Mouse (Mus musculus) gastrocnemius, adult 2 months (tissue): ENCODE measurements around the gene C2cd4b. TPM values are rescaled to one million over a fixed set of nuclear protein-coding genes. Genes with fewer than 3 reads are reported as not detected.

Source experiments
- DNase-seq: peaks from one replicate; pipeline ENCODE4 v3.0.0; 2022
- H3K27ac ChIP-seq: fragments of 200-600 bp; 2 replicates; pipeline ENCODE4 v1.8.1; 2022; ENCODE audit warnings: mild to moderate bottlenecking
- H3K4me3 ChIP-seq: fragments of 200-600 bp; 2 replicates; pipeline ENCODE4 v1.8.1; 2022; ENCODE audit warnings: mild to moderate bottlenecking, moderate library complexity
- CTCF ChIP-seq: fragments of 200-600 bp; IDR thresholded peaks from 2 replicates; pipeline ENCODE4 v1.8.1; 2022; ENCODE audit warnings: antibody characterized with exemption, mild to moderate bottlenecking, moderate library complexity
- intact Hi-C: fragments of 180-260 bp; cut with DNase I; formaldehyde crosslinking; loops from one replicate; pipeline ENCODE4 v1.15.1; 2025
- total RNA-seq, 2 experiments: library from RNA; stranded (reverse); gene quantifications; 2 replicates each; pipeline ENCODE4 v1.2.3; 2021

The C2cd4b gene
- total RNA-seq, 2 experiments from 2014 or later, result not detected

- Histone ChIP-seq H3K4me3 (no peak overlapping the region), H3K27ac (no peak overlapping the region)
- no peak for TF ChIP-seq CTCF
- intact Hi-C loops, result no loop called here
- no peak for DNase-seq
Measured at GRCm38 (mm10) chr9:67754713-67755112, 4.5 kb upstream of the C2cd4b start.

- peak; percentile 58 for DNase-seq
- intact Hi-C loops, result loop anchor here (2.0 kb wide), 3 partner anchors 44 to 214 kb away; no protein-coding TSS in a partner anchor
- TF ChIP-seq CTCF, result peak; percentile 91
- Histone ChIP-seq H3K4me3 (peak overlapping the region; percentile 79), H3K27ac (no peak overlapping the region)
Measured at GRCm38 (mm10) chr9:67758686-67759085, 551 bp upstream of the C2cd4b start.

- DNase-seq, result peak; percentile 65
- H3K4me3 ChIP-seq, result peak overlapping the region; percentile 79
- intact Hi-C loops, result loop anchor here (2.0 kb wide), 3 partner anchors 43 to 213 kb away; no protein-coding TSS in a partner anchor
- peak overlapping the region; percentile 57; the same call in 1 of the 2 replicates for H3K27ac ChIP-seq
Measured at GRCm38 (mm10) chr9:67759956-67760764, 923 bp downstream of the C2cd4b start.

- TF ChIP-seq CTCF, result no peak
- no peak overlapping the region for H3K4me3 ChIP-seq
Measured at GRCm38 (mm10) chr9:67760991-67761390, 1.8 kb downstream of the C2cd4b start.

GRCm38 (mm10) chr9:67763326-67763725, 4.1 kb downstream of the C2cd4b start:
- Histone ChIP-seq H3K27ac (no peak overlapping the region), H3K4me3 (no peak overlapping the region)
- intact Hi-C loops, result no loop called here
- DNase-seq, result no peak
- no peak for TF ChIP-seq CTCF

More at GRCm38 (mm10) chr9:67760991-67761390, 1.8 kb downstream of the C2cd4b start:
- no peak overlapping the region for H3K27ac ChIP-seq
- no peak for DNase-seq
- intact Hi-C loops, result no loop called here

GRCm38 (mm10) chr9:67766405-67766804, 7.2 kb downstream of the C2cd4b start:
- no peak overlapping the region for H3K27ac ChIP-seq
- DNase-seq, result no peak
- intact Hi-C loops, result no loop called here
- no peak overlapping the region for H3K4me3 ChIP-seq
- TF ChIP-seq CTCF, result no peak

- TF ChIP-seq CTCF, result no peak
- no peak overlapping the region for H3K27ac ChIP-seq
- intact Hi-C loops, result no loop called here
- no peak overlapping the region for H3K4me3 ChIP-seq
- DNase-seq, result no peak
Measured at GRCm38 (mm10) chr9:67766948-67767347, 7.7 kb downstream of the C2cd4b start.

GRCm38 (mm10) chr9:67768843-67769242, 9.6 kb downstream of the C2cd4b start:
- intact Hi-C loops, result no loop called here
- no peak overlapping the region for H3K4me3 ChIP-seq
- H3K27ac ChIP-seq, result no peak overlapping the region
- no peak for DNase-seq
- TF ChIP-seq CTCF, result no peak

- intact Hi-C loops, result no loop called here
- no peak for DNase-seq
- no peak overlapping the region for H3K27ac ChIP-seq
- no peak overlapping the region for H3K4me3 ChIP-seq
- no peak for TF ChIP-seq CTCF
Measured at GRCm38 (mm10) chr9:67769401-67769800, 10.2 kb downstream of the C2cd4b start.

GRCm38 (mm10) chr9:67771293-67771692, 12.1 kb downstream of the C2cd4b start:
- no peak for DNase-seq
- Histone ChIP-seq H3K27ac (no peak overlapping the region), H3K4me3 (no peak overlapping the region)
- intact Hi-C loops, result no loop called here
- no peak for TF ChIP-seq CTCF

- Histone ChIP-seq H3K27ac (no peak overlapping the region), H3K4me3 (no peak overlapping the region)
- no peak for TF ChIP-seq CTCF
- peak; percentile 36 for DNase-seq
- intact Hi-C loops, result no loop called here
Measured at GRCm38 (mm10) chr9:67774201-67774600, 15.0 kb downstream of the C2cd4b start.

GRCm38 (mm10) chr9:67778553-67778952, 19.3 kb downstream of the C2cd4b start:
- Histone ChIP-seq H3K27ac (no peak overlapping the region), H3K4me3 (no peak overlapping the region)
- intact Hi-C loops, result no loop called here
- no peak for TF ChIP-seq CTCF
- no peak for DNase-seq

GRCm38 (mm10) chr9:67782786-67783185, 23.5 kb downstream of the C2cd4b start:
- no peak for TF ChIP-seq CTCF
- intact Hi-C loops, result no loop called here
- no peak overlapping the region for H3K4me3 ChIP-seq
- DNase-seq, result no peak
- H3K27ac ChIP-seq, result no peak overlapping the region

- DNase-seq, result no peak
- no peak for TF ChIP-seq CTCF
- intact Hi-C loops, result no loop called here
- no peak overlapping the region for H3K27ac ChIP-seq
- no peak overlapping the region for H3K4me3 ChIP-seq
Measured at GRCm38 (mm10) chr9:67783464-67783863, 24.2 kb downstream of the C2cd4b start.
